Mouse (Mus musculus) limb, embryonic 11.5 days (tissue): ENCODE data around the gene Abraxas1. TPM values are rescaled to one million over a fixed set of nuclear protein-coding genes. Genes with fewer than 3 reads are reported as not detected.
A peak's percentile ranks its signal among the peaks of the same experiment; 100 is the strongest.

Experiments
- ATAC-seq: fragments of 200-750 bp; cut with Nextera tagmentation; 2 replicates; pipeline ENCODE4 v1.8.0; 2017; ENCODE audit warnings: low read depth; ENCODE audit not compliant: insufficient number of reproducible peaks, low FRiP score, low TSS enrichment
- DNase-seq: peaks from one replicate; pipeline ENCODE4 v3.0.0-alpha.2; 2015; ENCODE audit warnings: low spot score
- H3K27ac ChIP-seq: fragments of 300-500 bp; sonication (generic); replicated peaks from 2 replicates; pipeline ENCODE4 v1.5.1; 2014; ENCODE audit warnings: low read depth, mild to moderate bottlenecking, low read length
- H3K27me3 ChIP-seq: fragments of 300-500 bp; sonication (generic); 2 replicates; pipeline ENCODE4 v1.6.1; 2014; ENCODE audit warnings: mild to moderate bottlenecking, low read length, mixed read lengths; ENCODE audit not compliant: control insufficient read depth, insufficient read depth
- H3K36me3 ChIP-seq: fragments of 300-500 bp; sonication (generic); 2 replicates; pipeline ENCODE4 v1.6.1; 2014; ENCODE audit warnings: mild to moderate bottlenecking, low read length, moderate library complexity, mixed read lengths; ENCODE audit not compliant: control insufficient read depth, insufficient read depth
- H3K4me1 ChIP-seq: fragments of 300-500 bp; sonication (generic); 2 replicates; pipeline ENCODE4 v1.6.1; 2014; ENCODE audit warnings: low read length, mixed read lengths; ENCODE audit not compliant: control insufficient read depth, insufficient read depth
- H3K4me2 ChIP-seq: fragments of 300-500 bp; sonication (generic); 2 replicates; pipeline ENCODE4 v1.6.1; 2014; ENCODE audit warnings: low read depth, mild to moderate bottlenecking, moderate library complexity; ENCODE audit not compliant: severe bottlenecking
- H3K4me3 ChIP-seq: fragments of 300-500 bp; sonication (generic); 2 replicates; pipeline ENCODE4 v1.5.1; 2014; ENCODE audit warnings: low read depth, low read length
- H3K9ac ChIP-seq: fragments of 300-500 bp; sonication (generic); 2 replicates; pipeline ENCODE4 v1.6.1; 2014; ENCODE audit warnings: mild to moderate bottlenecking, low read length
- H3K9me3 ChIP-seq: fragments of 300-500 bp; sonication (generic); 2 replicates; pipeline ENCODE4 v1.6.1; 2016; ENCODE audit warnings: low read length; ENCODE audit not compliant: control insufficient read depth
- WGBS: fragments of 180-500 bp; shearing (Covaris S2); extraction: QIAGEN DNeasy Blood & Tissue Kit; methylation state at CpG from one replicate; pipeline ENCODE4 v1.1.7; 2014; 5-methylcytosine and 5-hydroxymethylcytosine counted together
- polyA plus RNA-seq: library from polyadenylated mRNA; unstranded; fragments of >200 nt; fragmentation: Nextera tagmentation; extraction: Ambion mirVana; gene quantifications from 2 replicates; pipeline ENCODE4 v1.2.1, GENCODE M21; 2014

Gene Abraxas1
- polyA plus RNA-seq, 1 experiment from 2014 or later = 31.1 TPM

GRCm38 (mm10) chr5:100835862-100836538, 15.2 kb upstream of the Abraxas1 start:
- WGBS = 71% methylated on average over 9 of the region's 9 CpGs
- ATAC-seq = no peak

GRCm38 (mm10) chr5:100833841-100834240, 13.1 kb upstream of the Abraxas1 start:
- H3K27ac ChIP-seq = no peak overlapping the region
- no peak overlapping the region for H3K4me2 ChIP-seq
- H3K27me3 ChIP-seq = no peaks in the 10 kb centered on the region
- WGBS = 85% methylated on average over 2 of the region's 2 CpGs
- no peak for ATAC-seq
- DNase-seq = no peak
- H3K4me1 ChIP-seq = no peaks in the 10 kb centered on the region
- no peaks in the 10 kb centered on the region for H3K9me3 ChIP-seq
- H3K36me3 ChIP-seq = no peaks in the 10 kb centered on the region
- H3K9ac ChIP-seq = no peak overlapping the region
- no peak overlapping the region for H3K4me3 ChIP-seq

More at GRCm38 (mm10) chr5:100835862-100836538, 15.2 kb upstream of the Abraxas1 start:
- Histone ChIP-seq H3K4me1 (no peaks in the 10 kb centered on the region), H3K36me3 (no peaks in the 10 kb centered on the region), H3K9ac (no peak overlapping the region), H3K27ac (no peak overlapping the region), H3K4me2 (no peak overlapping the region), H3K27me3 (no peaks in the 10 kb centered on the region), H3K4me3 (no peak overlapping the region), H3K9me3 (no peaks in the 10 kb centered on the region)
- no peak for DNase-seq

- no peak for DNase-seq
- Histone ChIP-seq H3K4me2 (no peak overlapping the region), H3K9ac (no peak overlapping the region), H3K4me1 (no peaks in the 10 kb centered on the region), H3K27ac (no peak overlapping the region), H3K4me3 (no peak overlapping the region), H3K9me3 (no peaks in the 10 kb centered on the region), H3K27me3 (no peaks in the 10 kb centered on the region), H3K36me3 (no peaks in the 10 kb centered on the region)
- ATAC-seq = no peak
- 86% methylated on average over 3 of the region's 3 CpGs for WGBS
Measured at GRCm38 (mm10) chr5:100832680-100833079, 11.9 kb upstream of the Abraxas1 start.

GRCm38 (mm10) chr5:100828701-100829100, 7.9 kb upstream of the Abraxas1 start:
- no peak overlapping the region for H3K4me3 ChIP-seq
- no peak overlapping the region for H3K27ac ChIP-seq
- H3K27me3 ChIP-seq = no peaks in the 10 kb centered on the region
- ATAC-seq = no peak
- H3K9ac ChIP-seq = no peak overlapping the region
- no peaks in the 10 kb centered on the region for H3K4me1 ChIP-seq
- 69% methylated on average over 3 of the region's 3 CpGs for WGBS
- H3K4me2 ChIP-seq = no peak overlapping the region
- DNase-seq = no peak
- no peaks in the 10 kb centered on the region for H3K36me3 ChIP-seq
- no peaks in the 10 kb centered on the region for H3K9me3 ChIP-seq

DNA sequence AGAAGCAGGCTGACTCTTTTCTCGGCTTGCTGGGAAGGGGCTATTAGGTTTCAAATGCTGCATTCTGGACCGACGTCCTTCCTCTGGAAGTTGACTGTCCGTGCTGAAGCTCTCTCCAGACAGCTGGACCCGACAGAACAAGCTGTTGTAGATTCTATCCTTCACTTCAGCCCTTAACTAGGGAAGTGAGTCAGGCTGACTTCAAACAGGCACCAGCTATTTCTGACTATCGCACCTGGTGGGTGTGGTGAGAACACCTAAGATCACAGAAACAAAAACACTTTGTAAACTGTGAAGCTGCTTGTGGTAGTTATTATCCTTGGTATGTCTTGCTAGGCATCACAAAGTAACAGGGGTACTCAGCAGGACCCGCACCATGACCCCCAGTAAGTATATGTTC, 5.8 kb upstream of the Abraxas1 start:
- Histone ChIP-seq H3K9ac (no peak overlapping the region), H3K36me3 (no peaks in the 10 kb centered on the region), H3K27me3 (no peaks in the 10 kb centered on the region), H3K4me3 (no peak overlapping the region), H3K27ac (no peak overlapping the region), H3K9me3 (no peaks in the 10 kb centered on the region), H3K4me2 (no peak overlapping the region), H3K4me1 (no peaks in the 10 kb centered on the region)
- DNase-seq (no peak), ATAC-seq (no peak)
- 73% methylated on average over 7 of the region's 7 CpGs for whole genome bisulfite sequencing

DNA sequence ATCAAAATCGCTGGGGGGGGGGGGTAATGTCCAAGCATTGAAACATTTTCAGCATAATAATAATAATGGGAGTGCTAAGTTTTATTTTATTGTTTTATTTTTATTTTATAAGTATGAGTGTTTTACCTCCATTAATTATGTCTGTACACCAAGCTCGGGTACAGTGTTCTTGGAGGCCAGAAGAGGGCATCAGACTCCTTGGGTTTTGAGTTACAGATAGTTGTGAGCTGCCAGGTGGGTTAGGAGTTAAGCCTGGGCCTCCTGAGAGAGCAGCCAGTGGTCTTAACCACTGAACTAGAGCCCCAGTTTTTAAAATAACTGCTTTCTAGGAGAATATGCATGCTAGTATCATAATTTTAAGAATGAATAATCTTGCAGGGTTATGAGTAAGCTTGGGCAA, 5.2 kb upstream of the Abraxas1 start:
- Histone ChIP-seq H3K9me3 (no peaks in the 10 kb centered on the region), H3K9ac (no peak overlapping the region), H3K36me3 (no peaks in the 10 kb centered on the region), H3K4me1 (no peaks in the 10 kb centered on the region), H3K4me3 (no peak overlapping the region), H3K27me3 (no peaks in the 10 kb centered on the region), H3K4me2 (no peak overlapping the region), H3K27ac (no peak overlapping the region)
- ATAC-seq (no peak), DNase-seq (no peak)
- WGBS = 28% methylated on average over 2 of the region's 2 CpGs

GRCm38 (mm10) chr5:100822826-100823225, 2.1 kb upstream of the Abraxas1 start:
- Histone ChIP-seq H3K27me3 (no peaks in the 10 kb centered on the region), H3K4me1 (no peaks in the 10 kb centered on the region), H3K27ac (no peak overlapping the region), H3K4me3 (no peak overlapping the region), H3K4me2 (no peak overlapping the region), H3K36me3 (0 out of 2 replicates have a peak, but pooled peaks cover 2% of the 10 kb centered on the region), H3K9ac (no peak overlapping the region), H3K9me3 (no peaks in the 10 kb centered on the region)
- ATAC-seq (no peak), DNase-seq (no peak)
- WGBS = 77% methylated on average over 7 of the region's 7 CpGs

DNA sequence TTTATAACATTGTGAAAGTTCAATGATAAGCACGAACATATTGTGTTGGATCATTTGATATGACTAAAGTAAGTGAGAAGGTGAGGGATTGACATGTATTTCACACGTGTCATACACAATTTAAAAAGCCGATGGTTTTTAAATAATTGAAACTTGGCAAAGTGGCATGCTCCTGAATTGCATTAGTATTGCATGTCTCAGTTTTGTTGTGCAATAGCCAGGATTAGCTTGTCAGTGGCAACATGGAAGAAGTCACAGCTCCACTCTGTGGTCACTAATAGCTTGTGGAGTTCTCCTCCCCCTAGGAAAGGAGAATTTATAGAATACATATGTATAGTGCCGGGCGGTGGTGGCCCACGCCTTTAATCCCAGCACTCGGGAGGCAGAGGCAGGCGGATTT, 610 bp upstream of the Abraxas1 start:
- WGBS = 85% methylated on average over 8 of the region's 8 CpGs
- H3K4me3 ChIP-seq = peak overlapping the region; percentile 72; the same call in 1 of the 2 replicates
- no peaks in the 10 kb centered on the region for H3K4me1 ChIP-seq
- H3K9me3 ChIP-seq = no peaks in the 10 kb centered on the region
- no peaks in the 10 kb centered on the region for H3K27me3 ChIP-seq
- DNase-seq (no peak), ATAC-seq (no peak)
- H3K36me3 ChIP-seq = 0 out of 2 replicates have a peak, but pooled peaks cover 2% of the 10 kb centered on the region
- no peak overlapping the region for H3K4me2 ChIP-seq
- no peak overlapping the region for H3K27ac ChIP-seq
- no peak overlapping the region for H3K9ac ChIP-seq
